Mouse (Mus musculus): ENCODE measurements at regions not wholly inside any gene's neighbourhood (a gene's known extent, or its start where the extent isn't known, plus 50 kb on each side); places are given as distances from the start of the nearest gene placed in this dataset.
"Not testable (repeated sequence)": the region's sequence is repeated elsewhere in the genome, so short reads cannot be mapped to it uniquely, and the experiment has no call there.

GRCm38 (mm10) chr9:80735806-80736205, 270.5 kb upstream of the Impg1 start:
- not testable (repeated sequence) for H3K4me3 ChIP-seq (ENCODE audit: low read depth, low read length); H3K4me1 ChIP-seq (replicated peaks; ENCODE audit: control insufficient read depth, insufficient read depth, low read length); H3K27ac ChIP-seq (ENCODE audit: low read depth, low read length); H3K27me3 ChIP-seq (ENCODE audit: control insufficient read depth, insufficient read depth, low read length); H3K4me2 ChIP-seq (ENCODE audit: low read depth, low read length, severe bottlenecking); H3K9me3 ChIP-seq (ENCODE audit: control insufficient read depth, low read length); ATAC-seq (replicated peaks; ENCODE audit: low FRiP score); DNase-seq (ENCODE audit: low spot score); H3K36me3 ChIP-seq (ENCODE audit: control insufficient read depth, insufficient read depth, low read length); H3K9ac ChIP-seq (ENCODE audit: low read length)
- WGBS = 95% methylated on average over 9 of the region's 9 CpGs

DNA sequence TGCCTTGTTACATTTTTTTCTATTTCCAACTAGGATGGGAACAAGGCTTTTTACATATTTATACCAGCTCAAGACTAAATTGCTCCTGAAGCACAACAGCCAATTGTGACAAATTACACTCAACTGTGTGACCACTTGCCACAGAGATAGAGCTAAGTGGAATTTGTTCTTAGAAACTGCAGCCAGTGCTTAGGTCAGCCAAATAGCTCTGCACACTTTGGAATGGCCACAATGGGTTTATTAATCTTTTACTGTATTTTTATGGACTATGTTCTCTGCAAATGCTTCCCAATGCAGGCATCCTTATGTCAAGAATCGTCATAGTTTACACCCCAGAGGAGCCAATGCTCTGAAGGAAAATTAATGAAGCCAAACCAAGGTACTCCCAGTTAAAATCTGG, 267.7 kb upstream of the Impg1 start:
- Histone ChIP-seq H3K4me2 (ENCODE audit: low read depth, low read length, severe bottlenecking) (no peak overlapping the region), H3K4me1 (replicated peaks; ENCODE audit: control insufficient read depth, insufficient read depth, low read length) (no peaks in the 10 kb centered on the region), H3K9me3 (ENCODE audit: control insufficient read depth, low read length) (no peaks in the 10 kb centered on the region), H3K36me3 (ENCODE audit: control insufficient read depth, insufficient read depth, low read length) (no peaks in the 10 kb centered on the region), H3K4me3 (ENCODE audit: low read depth, low read length) (no peak overlapping the region), H3K27ac (ENCODE audit: low read depth, low read length) (no peak overlapping the region), H3K9ac (ENCODE audit: low read length) (no peak overlapping the region), H3K27me3 (ENCODE audit: control insufficient read depth, insufficient read depth, low read length) (no peaks in the 10 kb centered on the region)
- WGBS = 88% methylated on average over 1 of the region's 1 CpGs
- no peak for DNase-seq (ENCODE audit: low spot score)
- no peak for ATAC-seq (replicated peaks; ENCODE audit: low FRiP score)

DNA sequence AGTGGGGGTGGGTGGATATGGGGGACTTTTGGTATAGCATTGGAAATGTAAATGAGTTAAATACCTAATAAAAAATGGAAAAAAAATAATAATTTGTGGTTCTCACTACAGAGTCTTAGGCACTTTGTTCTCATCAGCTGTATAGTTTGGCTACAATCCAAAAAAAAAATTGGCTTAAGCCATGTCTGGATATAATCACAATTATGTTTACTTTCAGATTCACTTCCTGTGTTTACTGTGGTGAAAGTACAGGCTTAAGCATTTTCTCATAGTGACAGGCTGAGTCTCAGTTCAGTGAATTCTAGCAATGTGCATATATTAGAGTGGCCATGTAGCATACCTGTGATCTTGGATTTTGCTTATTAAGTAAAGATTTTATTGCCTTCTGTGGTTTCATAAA, 258.4 kb upstream of the Impg1 start:
- Histone ChIP-seq H3K4me3 (ENCODE audit: low read depth, low read length) (no peak overlapping the region), H3K9ac (ENCODE audit: low read length) (no peak overlapping the region), H3K36me3 (ENCODE audit: control insufficient read depth, insufficient read depth, low read length) (no peaks in the 10 kb centered on the region), H3K4me1 (replicated peaks; ENCODE audit: control insufficient read depth, insufficient read depth, low read length) (no peaks in the 10 kb centered on the region), H3K27ac (ENCODE audit: low read depth, low read length) (no peak overlapping the region), H3K9me3 (ENCODE audit: control insufficient read depth, low read length) (no peaks in the 10 kb centered on the region), H3K4me2 (ENCODE audit: low read depth, low read length, severe bottlenecking) (no peak overlapping the region), H3K27me3 (ENCODE audit: control insufficient read depth, insufficient read depth, low read length) (no peaks in the 10 kb centered on the region)
- DNase-seq (ENCODE audit: low spot score) (no peak), ATAC-seq (replicated peaks; ENCODE audit: low FRiP score) (no peak)

DNA sequence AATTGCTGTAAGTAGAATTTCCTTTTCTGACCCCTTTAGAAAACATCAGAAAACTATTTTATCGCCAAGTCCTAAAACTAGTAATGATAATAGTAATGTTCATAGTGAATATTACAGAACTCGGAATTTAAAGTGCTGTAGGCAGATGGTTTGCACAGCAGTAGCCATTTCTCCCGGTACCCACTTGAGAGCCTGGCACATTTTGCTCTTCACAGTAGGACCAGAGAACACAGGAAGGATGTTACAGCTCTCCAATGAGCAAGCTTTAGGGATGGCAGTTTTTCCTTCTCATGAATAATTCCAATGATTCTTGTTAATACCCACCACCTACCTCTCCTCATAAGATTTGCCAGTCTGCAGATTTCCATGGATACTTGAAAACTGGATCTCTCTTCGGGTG, 253.2 kb upstream of the Impg1 start:
- DNase-seq (ENCODE audit: low spot score) = no peak
- no peaks in the 10 kb centered on the region for H3K27me3 ChIP-seq (ENCODE audit: control insufficient read depth, insufficient read depth, low read length)
- H3K4me2 ChIP-seq (ENCODE audit: low read depth, low read length, severe bottlenecking) = no peak overlapping the region
- no peaks in the 10 kb centered on the region for H3K9me3 ChIP-seq (ENCODE audit: control insufficient read depth, low read length)
- H3K9ac ChIP-seq (ENCODE audit: low read length) = no peak overlapping the region
- H3K4me3 ChIP-seq (ENCODE audit: low read depth, low read length) = no peak overlapping the region
- H3K4me1 ChIP-seq (replicated peaks; ENCODE audit: control insufficient read depth, insufficient read depth, low read length) = no peaks in the 10 kb centered on the region
- 84% methylated on average over 4 of the region's 4 CpGs for WGBS
- no peak for ATAC-seq (replicated peaks; ENCODE audit: low FRiP score)
- H3K27ac ChIP-seq (ENCODE audit: low read depth, low read length) = no peak overlapping the region
- no peaks in the 10 kb centered on the region for H3K36me3 ChIP-seq (ENCODE audit: control insufficient read depth, insufficient read depth, low read length)

GRCm38 (mm10) chr9:80709781-80710180, 244.5 kb upstream of the Impg1 start:
- Histone ChIP-seq H3K4me3 (ENCODE audit: low read depth, low read length) (no peak overlapping the region), H3K27ac (ENCODE audit: low read depth, low read length) (no peak overlapping the region), H3K4me1 (replicated peaks; ENCODE audit: control insufficient read depth, insufficient read depth, low read length) (no peaks in the 10 kb centered on the region), H3K27me3 (ENCODE audit: control insufficient read depth, insufficient read depth, low read length) (no peaks in the 10 kb centered on the region), H3K9ac (ENCODE audit: low read length) (no peak overlapping the region), H3K4me2 (ENCODE audit: low read depth, low read length, severe bottlenecking) (no peak overlapping the region), H3K36me3 (ENCODE audit: control insufficient read depth, insufficient read depth, low read length) (no peaks in the 10 kb centered on the region), H3K9me3 (ENCODE audit: control insufficient read depth, low read length) (no peaks in the 10 kb centered on the region)
- DNase-seq (ENCODE audit: low spot score) = no peak
- ATAC-seq (replicated peaks; ENCODE audit: low FRiP score) = no peak

- WGBS = 89% methylated on average over 2 of the region's 2 CpGs
- ATAC-seq (replicated peaks; ENCODE audit: low FRiP score) = no peak
- no peaks in the 10 kb centered on the region for H3K27me3 ChIP-seq (ENCODE audit: control insufficient read depth, insufficient read depth, low read length)
These were observed 240.0 kb upstream of the Impg1 start for GRCm38 (mm10) chr9:80705264-80705663.

GRCm38 (mm10) chr9:80697171-80697570, 231.9 kb upstream of the Impg1 start:
- no peak overlapping the region for H3K4me2 ChIP-seq (ENCODE audit: low read depth, low read length, severe bottlenecking)
- DNase-seq (ENCODE audit: low spot score) (no peak), ATAC-seq (replicated peaks; ENCODE audit: low FRiP score) (no peak)
- no peaks in the 10 kb centered on the region for H3K36me3 ChIP-seq (ENCODE audit: control insufficient read depth, insufficient read depth, low read length)
- no peaks in the 10 kb centered on the region for H3K27me3 ChIP-seq (ENCODE audit: control insufficient read depth, insufficient read depth, low read length)
- no peaks in the 10 kb centered on the region for H3K4me1 ChIP-seq (replicated peaks; ENCODE audit: control insufficient read depth, insufficient read depth, low read length)
- H3K9ac ChIP-seq (ENCODE audit: low read length) = no peak overlapping the region
- WGBS = 89% methylated on average over 2 of the region's 2 CpGs
- no peaks in the 10 kb centered on the region for H3K9me3 ChIP-seq (ENCODE audit: control insufficient read depth, low read length)
- H3K27ac ChIP-seq (ENCODE audit: low read depth, low read length) = no peak overlapping the region
- no peak overlapping the region for H3K4me3 ChIP-seq (ENCODE audit: low read depth, low read length)

More at GRCm38 (mm10) chr9:80705264-80705663, 240.0 kb upstream of the Impg1 start:
- Histone ChIP-seq H3K4me2 (ENCODE audit: low read depth, low read length, severe bottlenecking) (no peak overlapping the region), H3K9me3 (ENCODE audit: control insufficient read depth, low read length) (no peaks in the 10 kb centered on the region), H3K9ac (ENCODE audit: low read length) (no peak overlapping the region), H3K36me3 (ENCODE audit: control insufficient read depth, insufficient read depth, low read length) (no peaks in the 10 kb centered on the region), H3K4me1 (replicated peaks; ENCODE audit: control insufficient read depth, insufficient read depth, low read length) (no peaks in the 10 kb centered on the region), H3K4me3 (ENCODE audit: low read depth, low read length) (no peak overlapping the region), H3K27ac (ENCODE audit: low read depth, low read length) (no peak overlapping the region)
- no peak for DNase-seq (ENCODE audit: low spot score)

GRCm38 (mm10) chr9:80688481-80689086, 223.3 kb upstream of the Impg1 start:
- H3K27ac ChIP-seq (ENCODE audit: low read depth, low read length) = no peak overlapping the region
- H3K9me3 ChIP-seq (ENCODE audit: control insufficient read depth, low read length) = no peaks in the 10 kb centered on the region
- ATAC-seq (replicated peaks; ENCODE audit: low FRiP score) (no peak), DNase-seq (ENCODE audit: low spot score) (no peak)
- 72% methylated on average over 9 of the region's 9 CpGs for WGBS
- H3K36me3 ChIP-seq (ENCODE audit: control insufficient read depth, insufficient read depth, low read length) = no peaks in the 10 kb centered on the region
- H3K9ac ChIP-seq (ENCODE audit: low read length) = no peak overlapping the region
- H3K4me1 ChIP-seq (replicated peaks; ENCODE audit: control insufficient read depth, insufficient read depth, low read length) = no peaks in the 10 kb centered on the region
- H3K27me3 ChIP-seq (ENCODE audit: control insufficient read depth, insufficient read depth, low read length) = no peaks in the 10 kb centered on the region
- no peak overlapping the region for H3K4me3 ChIP-seq (ENCODE audit: low read depth, low read length)
- H3K4me2 ChIP-seq (ENCODE audit: low read depth, low read length, severe bottlenecking) = no peak overlapping the region

DNA sequence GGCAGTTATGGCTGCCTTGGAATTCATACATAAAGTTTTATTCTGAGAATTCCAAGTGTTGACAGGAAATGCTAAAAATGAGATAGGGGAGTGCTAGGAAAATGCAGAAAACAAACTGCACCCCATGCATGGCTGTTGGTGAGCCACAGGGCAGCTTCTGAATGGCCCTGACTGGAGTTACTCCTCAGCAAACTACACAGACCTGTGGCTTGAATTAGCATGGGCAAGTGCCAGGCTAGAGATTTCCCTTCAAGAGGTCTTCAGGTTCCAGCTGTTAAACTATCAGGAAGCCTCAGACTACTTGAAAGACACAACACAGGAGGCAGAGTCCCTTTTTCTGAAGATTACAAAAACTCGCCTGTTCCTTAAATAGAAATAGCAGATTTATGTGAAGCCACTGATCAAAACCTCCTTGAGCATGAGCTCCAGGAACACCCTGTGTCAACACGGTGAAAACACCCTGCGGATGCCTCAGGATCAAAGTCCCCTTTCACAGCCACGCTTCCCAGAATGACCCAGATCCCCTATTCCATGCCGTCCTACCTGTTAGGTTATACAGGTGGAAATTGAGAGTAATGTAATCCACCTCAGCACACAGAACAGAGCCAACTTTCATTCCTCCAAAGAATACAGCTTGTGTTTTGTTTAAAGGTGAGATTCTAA, 217.9 kb upstream of the Impg1 start:
- DNase-seq (ENCODE audit: low spot score) (no peak), ATAC-seq (replicated peaks; ENCODE audit: low FRiP score) (no peak)
- Histone ChIP-seq H3K9ac (ENCODE audit: low read length) (no peak overlapping the region), H3K9me3 (ENCODE audit: control insufficient read depth, low read length) (no peaks in the 10 kb centered on the region), H3K27ac (ENCODE audit: low read depth, low read length) (no peak overlapping the region), H3K27me3 (ENCODE audit: control insufficient read depth, insufficient read depth, low read length) (no peaks in the 10 kb centered on the region), H3K4me1 (replicated peaks; ENCODE audit: control insufficient read depth, insufficient read depth, low read length) (no peaks in the 10 kb centered on the region), H3K36me3 (ENCODE audit: control insufficient read depth, insufficient read depth, low read length) (no peaks in the 10 kb centered on the region), H3K4me3 (ENCODE audit: low read depth, low read length) (no peak overlapping the region), H3K4me2 (ENCODE audit: low read depth, low read length, severe bottlenecking) (no peak overlapping the region)
- WGBS = 81% methylated on average over 5 of the region's 5 CpGs
